Mouse (Mus musculus): ENCODE measurements around the gene Pdia5.

Gene Pdia5

GRCm38 (mm10) chr16:35431608-35432007 is 59.1 kb downstream of the Pdia5 start:
- DNase-seq: no peak

GRCm38 (mm10) chr16:35424926-35425325 is 65.7 kb downstream of the Pdia5 start:
- no peak for DNase-seq

GRCm38 (mm10) chr16:35423250-35424139 is 67.2 kb downstream of the Pdia5 start:
- DNase-seq: peak; percentile 62

GRCm38 (mm10) chr16:35422705-35423104 is 68.0 kb downstream of the Pdia5 start:
- DNase-seq: no peak

GRCm38 (mm10) chr16:35422141-35422540 is 68.5 kb downstream of the Pdia5 start:
- peak; percentile 53 for DNase-seq

GRCm38 (mm10) chr16:35414616-35415015 is 76.1 kb downstream of the Pdia5 start:
- DNase-seq: no peak

GRCm38 (mm10) chr16:35406706-35407105 is 84.0 kb downstream of the Pdia5 start:
- DNase-seq: no peak

GRCm38 (mm10) chr16:35406166-35406565 is 84.5 kb downstream of the Pdia5 start:
- DNase-seq: no peak

- no peak for DNase-seq
Observed at GRCm38 (mm10) chr16:35405348-35406080, 85.2 kb downstream of the Pdia5 start.

GRCm38 (mm10) chr16:35404864-35405263 is 85.8 kb downstream of the Pdia5 start:
- DNase-seq: no peak

- DNase-seq: no peak
Observed at GRCm38 (mm10) chr16:35403891-35404290, 86.8 kb downstream of the Pdia5 start.

- DNase-seq: no peak
Observed at GRCm38 (mm10) chr16:35403356-35403755, 87.3 kb downstream of the Pdia5 start.

GRCm38 (mm10) chr16:35392813-35393212 is 97.9 kb downstream of the Pdia5 start:
- no peak for DNase-seq

- DNase-seq: no peak
Observed at GRCm38 (mm10) chr16:35385654-35386053, 105.0 kb downstream of the Pdia5 start.

GRCm38 (mm10) chr16:35380048-35380447 is 110.6 kb downstream of the Pdia5 start:
- no peak for DNase-seq

GRCm38 (mm10) chr16:35379344-35379743 is 111.3 kb downstream of the Pdia5 start:
- DNase-seq: no peak

- no peak for DNase-seq
Observed at GRCm38 (mm10) chr16:35364063-35364428, 126.6 kb downstream of the Pdia5 start.

GRCm38 (mm10) chr16:35363150-35364062 is 127.3 kb downstream of the Pdia5 start, which contains the start of gene Sec22a:
TSS of gene Sec22a (minus strand) at chr16:35363918.
- DNase-seq: peak; percentile 97

GRCm38 (mm10) chr16:35362221-35362620 is 128.5 kb downstream of the Pdia5 start:
- no peak for DNase-seq

- peak; percentile 75 for DNase-seq
Observed at GRCm38 (mm10) chr16:35360593-35360992, 130.1 kb downstream of the Pdia5 start.

- no peak for DNase-seq
Observed at GRCm38 (mm10) chr16:35357449-35357848, 133.2 kb downstream of the Pdia5 start.

Data from retina, postnatal 1 day (tissue).